Mouse (Mus musculus) kidney, adult 18-20 months (tissue): ENCODE measurements at regions not wholly inside any gene's neighbourhood (a gene's known extent, or its start where the extent isn't known, plus 50 kb on each side); places are given as distances from the start of the nearest gene placed in this dataset.
A peak's percentile ranks its signal among the peaks of the same experiment; 100 is the strongest.

Experiments used
- DNase-seq: peaks from one replicate; pipeline ENCODE4 v3.0.0; 2021

DNA sequence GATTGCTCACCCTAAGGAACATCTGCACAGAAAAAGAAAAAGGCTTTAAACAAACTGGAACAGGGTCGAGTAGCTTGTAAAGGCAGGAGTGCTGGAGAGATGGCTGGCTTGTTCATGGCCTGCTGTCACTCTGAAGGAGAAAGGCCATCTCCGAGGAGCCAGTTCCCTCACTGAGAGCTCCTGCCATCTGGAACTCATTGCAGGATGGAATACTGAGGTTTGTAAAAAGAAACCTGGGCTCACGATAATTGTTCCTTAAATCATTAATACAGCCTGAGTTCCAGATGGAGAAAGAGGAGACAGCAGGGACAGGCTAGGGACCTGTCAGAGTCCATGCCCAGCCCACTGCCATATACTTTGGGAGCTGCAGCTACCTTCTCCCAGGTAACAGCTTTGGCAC is 100.8 kb upstream of the Gm12830 start:
- no peak for DNase-seq

DNA sequence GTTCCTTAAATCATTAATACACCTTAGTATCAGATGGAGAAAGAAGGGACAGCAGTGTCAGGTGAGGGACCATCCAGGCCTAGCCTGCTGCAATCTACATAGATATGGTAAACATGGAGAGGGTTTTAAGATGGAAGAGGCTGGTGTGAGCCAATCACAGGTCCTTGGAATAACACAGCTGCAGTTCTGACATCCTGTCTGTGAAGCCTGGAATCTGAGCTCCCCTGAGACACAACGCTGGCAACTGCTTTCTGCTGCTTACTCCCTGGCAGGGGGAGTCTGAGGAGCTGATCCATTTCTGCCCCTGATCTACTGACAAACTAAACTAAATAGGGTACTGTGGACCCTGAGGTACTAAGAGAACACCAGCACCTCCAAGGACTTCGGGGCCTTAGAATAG is 100.1 kb upstream of the Gm12830 start:
- DNase-seq = no peak

DNA sequence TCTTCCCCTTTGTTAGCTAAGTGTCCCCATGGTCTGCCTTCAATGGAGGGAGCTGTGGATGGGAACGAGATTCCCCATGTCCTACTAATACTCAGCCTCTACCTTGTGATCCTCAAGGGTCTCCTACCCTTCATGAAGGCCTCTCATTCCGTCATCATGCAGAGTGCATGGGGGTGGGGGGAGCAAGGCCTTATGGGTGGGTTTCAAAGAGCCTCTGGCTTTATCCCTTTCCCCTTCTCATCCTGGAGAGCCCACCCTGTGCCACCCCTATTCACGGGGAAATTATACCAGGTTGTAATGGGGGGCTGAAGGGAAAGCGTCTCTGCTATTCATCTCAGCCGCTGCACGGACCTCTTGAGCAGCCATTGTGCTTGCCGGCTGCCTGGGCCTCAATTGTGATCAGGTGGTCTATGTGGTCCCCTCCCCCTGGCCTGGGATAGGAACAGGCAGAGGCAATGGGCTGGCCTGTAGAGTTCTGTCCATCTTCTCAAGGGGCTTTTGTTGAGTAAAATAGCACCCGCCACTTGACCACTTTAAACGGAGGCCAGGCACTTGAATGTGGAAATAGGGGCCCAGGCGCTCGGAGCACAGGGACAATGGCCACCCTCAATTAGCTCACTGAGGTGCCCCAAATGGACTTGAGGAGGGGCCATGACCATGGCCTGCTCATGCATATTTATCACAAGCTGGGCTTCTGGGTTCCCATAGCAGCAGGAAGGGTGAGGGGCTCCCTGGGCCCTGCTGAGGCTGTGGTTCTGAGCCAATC is 93.1 kb upstream of the Gm12830 start:
- DNase-seq = no peak

DNA sequence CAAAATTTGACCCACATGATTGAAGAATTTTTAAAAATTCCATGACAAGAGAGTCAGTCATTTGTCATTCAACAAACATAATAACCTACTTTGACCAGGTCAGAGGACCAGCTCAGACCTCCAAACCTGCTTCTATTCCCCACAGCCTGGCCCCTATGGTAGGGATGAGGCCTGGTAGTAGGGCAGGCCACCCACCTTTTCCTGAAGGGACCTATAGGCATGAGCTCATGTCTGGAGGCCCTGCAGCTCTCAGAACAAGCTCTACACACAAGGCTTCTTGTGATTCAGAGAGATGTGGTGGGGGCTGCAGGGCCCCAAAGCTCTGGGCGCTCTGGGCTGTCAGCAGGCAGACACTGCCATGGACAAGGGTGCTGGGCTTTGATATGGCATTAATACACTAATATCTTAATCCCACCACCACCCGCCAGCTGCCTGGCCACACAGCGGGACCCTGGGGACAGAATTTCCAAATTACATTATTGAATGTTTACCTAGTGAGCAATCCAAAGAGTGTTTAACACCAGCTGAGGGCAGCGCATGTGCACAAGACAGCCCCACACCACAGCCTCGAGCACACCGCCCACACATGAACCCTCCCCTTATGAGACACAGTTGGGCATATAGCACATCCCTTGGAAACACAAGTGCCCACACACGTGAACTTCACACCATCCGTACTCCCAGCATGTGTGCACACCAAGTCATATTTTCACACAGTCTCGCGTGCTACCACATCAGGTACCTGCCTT is 88.1 kb upstream of the Gm12830 start:
- no peak for DNase-seq

DNA sequence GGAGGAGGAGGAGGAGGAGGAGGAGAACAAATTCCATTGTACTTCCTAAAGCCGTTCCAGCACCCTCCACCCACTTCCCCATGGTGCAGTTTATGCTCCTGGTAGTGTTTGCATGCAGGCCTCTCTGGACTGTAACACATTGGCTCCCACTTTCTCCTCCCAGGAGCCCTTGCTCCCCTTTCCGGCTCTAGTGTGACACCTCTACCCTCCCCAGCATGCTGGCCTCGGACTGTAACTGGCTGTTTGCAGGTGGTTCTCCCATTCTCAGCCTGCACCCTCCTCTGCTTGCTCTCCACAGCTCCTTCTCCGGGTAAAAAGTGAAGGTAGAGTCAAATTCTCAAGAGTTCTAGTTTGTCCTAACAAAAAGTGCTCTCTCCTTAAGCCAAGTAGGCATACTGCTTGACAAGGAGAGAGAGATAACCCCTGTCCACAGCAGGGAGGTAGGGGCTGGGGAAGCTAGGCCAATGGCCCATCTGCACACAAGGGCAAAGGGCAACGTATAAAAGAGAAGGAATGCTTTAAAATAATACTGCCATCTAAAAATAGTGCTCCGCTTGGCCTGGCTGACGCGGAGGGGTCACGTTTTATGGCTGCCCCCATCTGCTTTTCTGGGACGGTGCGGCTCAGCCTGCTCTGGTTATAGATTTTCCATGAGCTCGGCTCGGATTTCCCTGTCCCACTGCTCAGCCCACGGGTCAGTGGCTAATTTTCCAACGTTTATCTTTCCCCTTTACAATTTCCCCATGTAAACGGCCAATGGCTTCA is 82.4 kb upstream of the Gm12830 start:
- peak; percentile 15 for DNase-seq

DNA sequence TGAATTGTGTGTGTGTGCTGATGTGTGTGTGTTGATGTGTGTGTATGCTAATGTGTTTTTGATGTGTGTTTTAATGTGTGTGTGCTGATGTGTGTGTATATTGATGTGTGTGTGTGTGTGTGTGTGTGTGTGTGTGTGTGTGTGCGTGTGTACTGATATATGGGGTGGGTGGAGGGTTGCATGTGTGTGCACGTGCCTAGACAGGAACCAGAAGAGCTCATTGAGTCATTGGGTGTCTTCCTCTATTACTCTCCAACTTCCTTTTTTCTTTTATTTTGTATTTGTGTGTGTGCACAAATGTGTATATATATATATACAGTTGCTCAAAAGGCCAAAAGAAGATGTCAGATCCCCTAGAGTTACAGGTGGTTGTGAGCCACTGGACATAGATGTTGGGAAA is 73.4 kb upstream of the Gm12830 start:
- DNase-seq = no peak

DNA sequence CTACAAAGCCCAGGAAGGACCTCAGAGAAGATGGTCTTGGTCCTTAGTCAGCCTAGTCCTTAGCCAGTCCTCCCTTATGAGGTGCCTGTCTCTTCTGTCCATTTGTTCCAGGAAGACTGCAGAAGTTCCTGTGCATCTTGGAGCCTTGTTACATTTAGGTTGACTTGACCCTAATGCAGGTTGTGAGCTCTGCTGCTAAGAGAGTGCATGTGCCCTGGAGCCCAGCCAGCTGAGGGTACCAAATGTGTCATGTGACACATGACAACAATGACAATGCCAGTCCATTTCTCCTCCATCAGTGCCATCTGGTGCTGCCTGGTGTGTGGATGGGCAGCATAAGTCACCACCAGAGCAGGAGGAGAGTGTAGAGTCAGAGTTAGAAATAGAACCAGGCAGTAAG is 61.7 kb upstream of the Gm12830 start:
- DNase-seq = no peak

DNA sequence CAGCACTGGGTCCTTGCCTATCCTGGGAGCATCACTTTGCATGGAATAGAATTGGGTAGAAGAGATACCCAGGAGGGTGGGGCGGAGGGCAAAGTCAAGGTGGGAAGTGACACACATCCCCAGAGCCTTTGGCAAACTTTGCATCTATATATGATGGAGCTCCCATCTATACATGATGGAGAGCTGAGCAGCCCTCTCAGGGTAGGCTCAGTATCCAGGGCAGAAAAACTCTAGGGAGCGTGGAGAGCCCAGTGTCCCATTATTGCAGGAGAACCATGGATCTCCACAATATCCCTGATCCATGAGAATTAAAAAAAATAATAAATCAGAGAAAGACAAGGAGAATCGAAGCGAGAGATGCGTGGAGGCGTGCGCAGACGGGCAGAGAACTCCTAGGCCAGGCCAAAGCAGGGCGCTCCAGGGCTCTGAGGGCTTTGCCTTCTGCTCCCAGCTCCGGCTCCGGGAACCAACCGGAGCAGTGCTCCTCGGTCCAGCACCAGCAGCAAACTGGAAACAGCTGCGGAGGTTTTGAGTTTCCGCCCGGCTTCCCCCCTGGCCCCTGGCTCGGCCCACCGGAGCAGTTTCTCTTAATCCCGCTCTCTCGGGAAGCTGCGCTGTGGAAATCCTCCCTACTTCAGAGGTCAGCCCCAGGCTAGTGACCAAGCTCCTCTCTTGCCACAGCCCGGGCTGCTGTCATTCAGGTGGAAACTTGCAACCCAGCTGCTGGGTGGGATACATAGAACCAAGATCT is 54.7 kb upstream of the Gm12830 start:
- DNase-seq = no peak
